Mouse (Mus musculus) limb, embryonic 14.5 days (tissue): ENCODE measurements around the gene Phf23. TPM values are rescaled to one million over a fixed set of nuclear protein-coding genes. Genes with fewer than 3 reads are reported as not detected.

Experiments
- ATAC-seq: fragments of 200-750 bp; cut with Nextera tagmentation; 2 replicates; pipeline ENCODE4 v1.8.0; 2017; ENCODE audit warnings: low read depth, moderate number of reproducible peaks, moderate TSS enrichment; ENCODE audit not compliant: low FRiP score
- DNase-seq: peaks from one replicate; pipeline ENCODE4 v3.0.0-alpha.2; 2015; ENCODE audit warnings: low spot score
- H3K27ac ChIP-seq: fragments of 300-500 bp; sonication (generic); replicated peaks from 2 replicates; pipeline ENCODE4 v1.5.1; 2014; ENCODE audit warnings: low read depth, mild to moderate bottlenecking, low read length, moderate library complexity, mixed read lengths
- H3K27me3 ChIP-seq: fragments of 300-500 bp; sonication (generic); 2 replicates; pipeline ENCODE4 v1.6.1; 2014; ENCODE audit warnings: low read length, mixed read lengths; ENCODE audit not compliant: control insufficient read depth, insufficient read depth
- H3K36me3 ChIP-seq: fragments of 300-500 bp; sonication (generic); 2 replicates; pipeline ENCODE4 v1.6.1; 2014; ENCODE audit warnings: mild to moderate bottlenecking, low read length, moderate library complexity, mixed read lengths; ENCODE audit not compliant: control insufficient read depth, insufficient read depth
- H3K4me1 ChIP-seq: fragments of 300-500 bp; sonication (generic); 2 replicates; pipeline ENCODE4 v1.6.1; 2014; ENCODE audit warnings: antibody characterized with exemption, low read length, mixed read lengths; ENCODE audit not compliant: control insufficient read depth, insufficient read depth
- H3K4me2 ChIP-seq: fragments of 300-500 bp; sonication (generic); replicated peaks from 2 replicates; pipeline ENCODE4 v1.6.1; 2014; ENCODE audit warnings: low read depth, mild to moderate bottlenecking, low read length, moderate library complexity; ENCODE audit not compliant: severe bottlenecking
- H3K4me3 ChIP-seq: fragments of 300-500 bp; sonication (generic); replicated peaks from 2 replicates; pipeline ENCODE4 v1.5.1; 2014; ENCODE audit warnings: low read length
- H3K9ac ChIP-seq: fragments of 300-500 bp; sonication (generic); 2 replicates; pipeline ENCODE4 v1.6.1; 2014; ENCODE audit warnings: mild to moderate bottlenecking, low read depth, low read length, moderate library complexity; ENCODE audit not compliant: severe bottlenecking
- H3K9me3 ChIP-seq: fragments of 300-500 bp; sonication (generic); 2 replicates; pipeline ENCODE4 v1.6.1; 2016; ENCODE audit warnings: low read length; ENCODE audit not compliant: control insufficient read depth
- POLR2A ChIP-seq: fragments of 200-500 bp; IDR thresholded peaks from 2 replicates; pipeline ENCODE4 v1.8.0; 2012; ENCODE audit warnings: inconsistent platforms, mild to moderate bottlenecking, moderate library complexity, borderline replicate concordance; ENCODE audit not compliant: insufficient read depth, insufficient read length; ENCODE audit errors: extremely low read depth
- WGBS: fragments of 180-500 bp; shearing (Covaris S2); extraction: QIAGEN DNeasy Blood & Tissue Kit; methylation state at CpG from one replicate; pipeline ENCODE4 v1.1.7; 2014; 5-methylcytosine and 5-hydroxymethylcytosine counted together
- polyA plus RNA-seq, 2 experiments: library from polyadenylated mRNA; depleted of rRNA in 1 of 2; stranded (reverse) in 1 of 2; unstranded in 1 of 2; fragments of >200 nt; fragmentation: Nextera tagmentation in 1 of 2; extraction: Ambion mirVana in 1 of 2; gene quantifications; 2 replicates each; pipeline versions ENCODE4 v1.2.1 to v1.2.3; 2012 to 2014

The Phf23 gene
- polyA plus RNA-seq, 2 experiments: 51.7 to 69.2 TPM

DNA sequence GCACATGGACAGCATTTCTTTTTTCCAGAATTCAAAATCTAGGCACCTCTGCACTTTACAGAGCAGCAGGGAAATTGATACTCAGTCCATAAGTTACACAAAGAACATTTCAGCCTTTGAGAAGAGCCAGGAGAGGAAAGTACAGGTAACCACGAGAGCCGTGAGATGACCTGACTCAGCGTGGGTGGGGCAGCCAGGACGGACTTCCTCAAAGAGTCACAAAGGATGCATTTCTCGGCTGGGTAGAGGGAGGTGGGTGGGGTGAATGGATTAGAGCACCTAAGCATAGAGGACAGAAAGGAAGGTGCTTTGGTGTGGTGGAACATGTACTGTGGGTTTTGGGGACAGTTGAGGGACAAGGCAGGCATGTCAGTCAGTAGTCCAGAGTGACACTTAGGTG is 33.7 kb upstream of the Phf23 start:
- 48% methylated on average over 5 of the region's 5 CpGs for WGBS
- no peak overlapping the region for H3K4me3 ChIP-seq
- H3K27ac ChIP-seq: no peak overlapping the region
- ATAC-seq (no peak), DNase-seq (no peak)
- no peak overlapping the region for H3K9ac ChIP-seq
- H3K4me2 ChIP-seq: no peak overlapping the region
- no peaks in the 10 kb centered on the region for H3K36me3 ChIP-seq
- H3K27me3 ChIP-seq: peaks cover 52% of the 10 kb centered on the region
- H3K4me1 ChIP-seq: 0 out of 2 replicates have a peak, but pooled peaks cover 2% of the 10 kb centered on the region
- no peak for TF ChIP-seq POLR2A
- no peaks in the 10 kb centered on the region for H3K9me3 ChIP-seq

DNA sequence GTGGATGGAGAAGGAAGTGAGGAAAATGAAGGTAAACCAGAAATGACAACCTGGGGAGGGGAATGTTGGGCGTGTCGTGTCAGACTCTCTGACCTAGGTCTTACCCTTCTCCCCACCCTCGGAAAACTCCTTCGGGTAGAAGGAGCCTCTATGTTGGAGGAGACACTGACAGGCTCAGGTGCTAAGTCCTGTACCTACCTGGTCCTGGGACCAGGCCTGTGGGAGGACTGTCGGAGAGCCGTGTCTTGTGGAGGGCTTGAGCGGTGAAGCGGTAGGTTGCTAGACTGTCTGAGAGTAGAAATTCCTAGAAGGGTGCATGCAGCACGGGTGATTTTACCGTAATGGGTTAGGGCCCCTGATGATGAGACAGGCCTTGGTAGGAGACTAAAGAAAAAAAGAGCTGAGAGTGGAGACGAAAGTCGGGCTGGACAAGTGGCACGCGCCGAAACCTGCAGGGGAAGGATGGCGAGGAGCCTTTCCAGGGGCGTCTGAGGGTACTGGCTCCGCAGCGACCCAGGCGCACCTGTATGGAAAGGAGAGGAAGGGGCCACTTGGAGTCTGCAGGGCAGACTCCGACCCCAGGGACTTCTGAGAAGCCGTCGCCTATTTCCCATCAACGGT is 30.8 kb upstream of the Phf23 start, which contains the start of gene Cldn7:
Gene Cldn7, plus strand, starts transcription at position 130 of the 621 bp plus-strand sequence.
- peaks cover 68% of the 10 kb centered on the region for H3K27me3 ChIP-seq
- H3K36me3 ChIP-seq: peaks cover 21% of the 10 kb centered on the region
- H3K4me1 ChIP-seq: 0 out of 2 replicates have a peak, but pooled peaks cover 3% of the 10 kb centered on the region
- TF ChIP-seq POLR2A: no peak
- no peaks in the 10 kb centered on the region for H3K9me3 ChIP-seq
- peak within 1 kb of the TSS; percentile 18 for H3K4me3 ChIP-seq
- H3K27ac ChIP-seq: no peak within 1 kb of the TSS
- no peak within 1 kb of the TSS for H3K9ac ChIP-seq
- peak within 1 kb of the TSS; percentile 28; the same call in 1 of the 2 replicates for H3K4me2 ChIP-seq
- no peak for DNase-seq
- ATAC-seq: no peak
- WGBS: 10% methylated on average over 24 of the region's 24 CpGs

DNA sequence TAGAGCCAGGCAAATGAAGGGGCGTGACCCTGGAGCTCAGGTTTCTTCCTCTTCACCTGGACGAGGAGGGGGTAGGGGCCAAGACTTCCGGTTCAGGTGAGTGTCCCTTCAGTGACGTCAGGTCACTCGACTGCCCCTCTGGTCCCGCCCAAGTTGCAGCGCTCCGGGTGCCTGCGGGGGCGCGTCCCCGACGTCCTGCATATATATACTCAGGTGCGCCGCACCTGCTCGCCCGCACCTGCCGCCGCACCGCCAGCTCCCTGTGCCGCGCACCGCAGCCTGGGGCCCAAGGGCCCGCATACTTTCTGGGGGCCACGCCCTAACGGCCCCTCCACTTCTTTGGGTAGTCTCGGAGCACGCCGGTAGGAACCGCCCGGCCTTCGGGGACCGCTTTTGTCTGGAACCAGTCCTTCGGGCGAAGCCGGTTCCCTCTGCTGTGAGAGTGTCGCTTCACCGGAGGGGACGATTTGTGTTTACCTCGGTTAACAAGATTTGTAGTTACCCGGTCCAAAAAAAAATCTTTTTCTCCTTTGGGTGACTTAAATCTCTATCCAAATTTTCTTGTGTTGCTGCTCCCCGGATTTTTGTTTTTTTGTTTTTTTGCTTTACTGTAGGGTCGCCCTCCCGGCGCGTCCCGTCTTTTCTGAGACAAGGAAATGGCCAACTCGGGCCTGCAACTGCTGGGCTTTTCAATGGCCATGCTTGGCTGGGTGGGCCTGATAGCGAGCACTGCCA is 30.1 kb upstream of the Phf23 start:
- DNase-seq: no peak

DNA sequence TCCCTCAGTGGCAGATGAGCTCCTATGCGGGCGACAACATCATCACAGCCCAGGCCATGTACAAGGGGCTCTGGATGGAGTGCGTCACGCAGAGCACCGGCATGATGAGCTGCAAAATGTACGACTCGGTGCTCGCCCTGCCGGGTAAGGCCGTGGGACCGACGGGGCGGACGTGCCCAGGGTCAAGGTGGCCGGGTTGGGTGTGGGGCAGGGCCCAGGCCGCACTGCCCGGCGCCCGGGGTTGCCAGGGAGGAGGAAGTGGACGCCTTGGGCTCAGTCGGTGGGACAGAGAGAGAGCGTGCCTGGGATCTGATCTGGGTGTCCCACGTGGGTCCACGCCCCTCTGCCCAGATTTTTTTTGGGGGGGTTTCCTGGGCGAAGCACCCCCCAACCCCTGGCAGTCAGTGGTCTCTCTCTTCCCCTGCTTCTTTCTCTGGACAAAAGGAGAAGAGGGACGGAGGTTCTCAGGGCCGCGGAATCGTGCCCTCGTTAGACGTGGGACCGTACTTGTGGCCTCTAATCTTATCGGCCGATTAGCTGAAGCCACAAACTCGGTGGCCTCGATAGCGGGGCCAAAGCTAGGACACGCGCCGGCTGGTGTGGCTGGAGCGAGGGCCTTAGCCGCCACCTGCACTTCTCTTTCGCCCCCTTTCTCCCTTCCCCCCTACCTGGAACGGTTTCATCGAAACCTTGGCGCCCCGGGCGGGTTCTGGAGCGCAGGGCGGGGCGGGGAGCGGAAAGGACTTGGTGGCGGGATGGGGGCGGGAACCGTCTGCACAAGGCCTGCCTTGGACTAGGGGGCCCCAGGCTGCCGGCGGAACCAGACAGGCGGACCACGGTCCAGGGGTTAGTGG is 29.3 kb upstream of the Phf23 start:
- TF ChIP-seq POLR2A: no peak
- peaks cover 33% of the 10 kb centered on the region for H3K36me3 ChIP-seq

More for the DNA sequence above, 30.1 kb upstream of the Phf23 start:
- Histone ChIP-seq H3K4me1 (0 out of 2 replicates have a peak, but pooled peaks cover 3% of the 10 kb centered on the region), H3K36me3 (peaks cover 28% of the 10 kb centered on the region), H3K9ac (0 out of 2 replicates have a peak overlapping the region, but pooled peaks have one; percentile 50), H3K9me3 (no peaks in the 10 kb centered on the region), H3K27ac (no peak overlapping the region), H3K27me3 (peaks cover 68% of the 10 kb centered on the region), H3K4me3 (peak overlapping the region; percentile 37), H3K4me2 (peak overlapping the region; percentile 68; the same call in 1 of the 2 replicates)
- ATAC-seq: no peak
- WGBS: 2% methylated on average over 49 of the region's 49 CpGs
- no peak for TF ChIP-seq POLR2A

DNA sequence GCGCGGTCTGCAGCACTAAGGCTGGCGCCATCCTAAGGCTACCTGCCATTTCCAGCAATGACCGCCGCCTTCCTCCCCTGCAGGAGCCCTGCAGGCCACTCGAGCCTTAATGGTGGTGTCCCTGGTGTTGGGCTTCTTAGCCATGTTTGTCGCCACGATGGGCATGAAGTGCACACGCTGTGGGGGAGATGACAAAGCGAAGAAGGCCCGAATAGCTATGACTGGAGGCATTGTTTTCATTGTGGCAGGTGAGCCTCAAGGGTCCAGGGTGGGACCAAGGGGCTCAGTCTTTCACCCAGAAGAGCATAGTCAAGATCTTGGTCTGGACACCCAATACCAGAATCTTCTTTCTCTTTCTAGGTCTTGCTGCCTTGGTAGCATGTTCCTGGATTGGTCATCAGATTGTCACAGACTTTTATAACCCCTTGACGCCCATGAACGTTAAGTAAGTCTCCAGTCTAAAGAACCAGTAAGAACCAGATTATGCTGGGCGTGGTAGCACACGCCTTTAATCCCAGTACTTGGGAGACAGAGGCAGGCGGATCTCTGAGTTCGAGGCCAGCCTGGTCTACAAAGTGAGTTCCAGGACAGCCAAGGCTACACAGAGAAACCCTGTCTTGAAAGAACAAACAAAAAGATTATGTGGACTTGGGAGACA is 28.6 kb upstream of the Phf23 start:
- no peaks in the 10 kb centered on the region for H3K9me3 ChIP-seq
- H3K27ac ChIP-seq: no peak overlapping the region
- 42% methylated on average over 17 of the region's 17 CpGs for WGBS
- DNase-seq (no peak), ATAC-seq (no peak)
- H3K4me3 ChIP-seq: peak overlapping the region; percentile 37
- H3K27me3 ChIP-seq: peaks cover 58% of the 10 kb centered on the region
- 0 out of 2 replicates have a peak, but pooled peaks cover 3% of the 10 kb centered on the region for H3K4me1 ChIP-seq
- H3K9ac ChIP-seq: peak overlapping the region; percentile 50
- H3K4me2 ChIP-seq: peak overlapping the region; percentile 68
- TF ChIP-seq POLR2A: no peak
- H3K36me3 ChIP-seq: peaks cover 41% of the 10 kb centered on the region

More for the DNA sequence above, 29.3 kb upstream of the Phf23 start:
- H3K9me3 ChIP-seq: no peaks in the 10 kb centered on the region
- H3K27me3 ChIP-seq: peaks cover 63% of the 10 kb centered on the region
- H3K4me3 ChIP-seq: peak overlapping the region; percentile 37
- H3K9ac ChIP-seq: peak overlapping the region; percentile 50
- peak; percentile 39 for DNase-seq
- 0 out of 2 replicates have a peak, but pooled peaks cover 3% of the 10 kb centered on the region for H3K4me1 ChIP-seq
- ATAC-seq: peak; percentile 53; the same call in 1 of the 2 replicates
- H3K27ac ChIP-seq: no peak overlapping the region
- H3K4me2 ChIP-seq: peak overlapping the region; percentile 68
- 1% methylated on average over 48 of the region's 59 CpGs for WGBS
